Mouse (Mus musculus) MEL (cell line): Measurements from ENCODE around the gene A530032D15Rik.
"Not testable (repeated sequence)": the region's sequence is repeated elsewhere in the genome, so short reads cannot be mapped to it uniquely, and the experiment has no call there.

Experiments used
- CHD2 ChIP-seq: IDR thresholded peaks from 2 replicates; pipeline ENCODE4 v1.6.1; 2011; ENCODE audit warnings: low read length, improper control_type of control experiment
- CTCF ChIP-seq, 3 experiments: IDR thresholded peaks in 2 of 3; conservative IDR thresholded peaks in 1 of 3; 2 replicates each; pipeline ENCODE4 v1.5.1; 2011 to 2012; ENCODE audit warnings: low read length in 3 of 3, low read depth in 2 of 3, mild to moderate bottlenecking in 2 of 3, improper control_type of control experiment in 1 of 3, inconsistent platforms in 1 of 3, mixed read lengths in 1 of 3, moderate library complexity in 1 of 3; ENCODE audit not compliant: control insufficient read depth in 1 of 3, insufficient read depth in 1 of 3, poor library complexity in 1 of 3, severe bottlenecking in 1 of 3
- GATA1 ChIP-seq: IDR thresholded peaks from 2 replicates; pipeline ENCODE4 v1.6.1; 2011; ENCODE audit warnings: low read depth, low read length, improper control_type of control experiment
- MAX ChIP-seq: IDR thresholded peaks from 2 replicates; pipeline ENCODE4 v1.6.1; 2011; ENCODE audit warnings: low read length, improper control_type of control experiment
- MXI1 ChIP-seq: IDR thresholded peaks from 2 replicates; pipeline ENCODE4 v1.6.1; 2011; ENCODE audit warnings: mild to moderate bottlenecking, low read depth, low read length, improper control_type of control experiment
- MYC ChIP-seq: IDR thresholded peaks from 2 replicates; pipeline ENCODE4 v1.6.1; 2011; ENCODE audit warnings: low read depth, mild to moderate bottlenecking, low read length, improper control_type of control experiment, moderate library complexity
- POLR2A ChIP-seq, 2 experiments: IDR thresholded peaks; 2 replicates each; pipeline ENCODE4 v1.6.1; 2011 to 2012; ENCODE audit warnings: low read length in 2 of 2, mild to moderate bottlenecking in 2 of 2, control low read depth in 1 of 2, improper control_type of control experiment in 1 of 2, low read depth in 1 of 2, moderate library complexity in 1 of 2; ENCODE audit not compliant: control insufficient read depth in 1 of 2, insufficient read depth in 1 of 2, poor library complexity in 1 of 2
- RCOR1 ChIP-seq: IDR thresholded peaks from 2 replicates; pipeline ENCODE4 v1.6.1; 2012; ENCODE audit warnings: low read depth, mild to moderate bottlenecking, inconsistent platforms, low read length, improper control_type of control experiment
- SIN3A ChIP-seq: IDR thresholded peaks from 2 replicates; pipeline ENCODE4 v1.6.1; 2012; ENCODE audit warnings: low read length, improper control_type of control experiment, inconsistent platforms
- TAL1 ChIP-seq: IDR thresholded peaks from 2 replicates; pipeline ENCODE4 v1.6.1; 2012; ENCODE audit warnings: mild to moderate bottlenecking, inconsistent platforms, low read length, moderate library complexity, mixed read lengths
- USF1 ChIP-seq: IDR thresholded peaks from 2 replicates; pipeline ENCODE4 v1.6.1; 2014; ENCODE audit warnings: low read depth, mild to moderate bottlenecking, inconsistent platforms, low read length, improper control_type of control experiment, moderate library complexity

GRCm38 (mm10) chr1:85034394-85034793 lies 75.3 kb downstream of the A530032D15Rik start:
- not testable (repeated sequence) for TF ChIP-seq GATA1; TAL1; CTCF (IDR thresholded peaks at IDR 0.05 in 2 of 3, conservative IDR thresholded peaks at IDR 0.05 in 1 of 3; ENCODE audit: control insufficient read depth in 1 of 3, insufficient read depth in 1 of 3, low read depth in 2 of 3, low read length in 3 of 3, poor library complexity in 1 of 3, severe bottlenecking in 1 of 3); POLR2A (IDR thresholded peaks at IDR 0.05; ENCODE audit: control insufficient read depth in 1 of 2, insufficient read depth in 1 of 2, low read depth in 1 of 2, low read length in 2 of 2, poor library complexity in 1 of 2); MXI1; MAX; CHD2; RCOR1; SIN3A; USF1; MYC
